Mouse (Mus musculus) thymus, adult 18-20 months (tissue): Measurements from ENCODE around the gene Exosc1.
A peak's percentile ranks its signal among the peaks of the same experiment; 100 is the strongest.

Source experiments
- DNase-seq, 2 experiments: peaks; one replicate each; pipeline ENCODE4 v3.0.0; 2022; ENCODE audit warnings: mixed read lengths in 2 of 2

Gene Exosc1

DNA sequence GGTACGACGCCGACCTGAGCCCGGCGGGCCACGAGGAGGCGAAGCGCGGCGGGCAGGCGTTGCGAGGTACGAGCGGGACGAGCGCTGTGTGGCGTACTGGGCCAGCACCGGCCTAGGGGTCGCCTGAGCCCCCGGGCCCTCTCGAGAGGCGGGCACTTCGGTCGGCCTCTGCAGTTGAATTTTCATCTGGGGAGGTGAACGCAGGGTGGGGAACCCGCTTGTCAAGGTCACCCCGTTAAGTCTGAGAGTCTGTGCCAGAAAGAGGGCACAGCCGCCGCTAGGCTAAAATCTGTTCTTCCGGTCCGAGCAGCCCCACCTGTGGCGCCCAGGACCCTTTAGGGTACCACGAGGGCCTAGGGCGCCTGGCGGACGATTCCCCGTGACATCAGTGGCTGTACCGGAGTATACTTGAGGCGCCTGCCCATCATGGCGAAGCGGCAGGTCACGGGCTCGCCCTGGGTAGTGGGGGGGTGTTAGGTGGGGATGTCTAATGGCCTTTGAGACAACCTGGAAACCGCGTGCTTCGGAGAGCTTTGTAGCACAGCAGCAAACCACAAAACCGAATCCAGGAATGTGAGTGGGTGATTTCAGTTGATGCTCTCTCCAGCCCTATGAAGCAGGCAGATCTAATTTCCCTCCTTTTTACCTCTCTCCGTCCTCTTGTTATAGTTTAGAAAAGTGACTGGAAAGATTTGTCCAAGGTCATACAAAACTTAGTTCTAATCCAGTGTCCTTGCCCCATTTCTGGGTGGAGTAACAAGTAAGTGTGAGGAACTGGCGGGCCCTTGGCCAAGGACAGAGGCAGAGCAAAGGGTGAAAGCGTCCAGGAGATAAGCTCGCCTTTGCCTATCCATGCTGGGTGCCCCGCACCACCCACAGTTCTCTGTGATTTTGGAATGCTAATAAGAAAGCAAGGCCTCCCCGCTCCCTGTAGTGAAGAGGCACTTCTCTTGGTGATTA is 20.8 kb downstream of the Exosc1 start:
- DNase-seq = peak; percentile 47 to 50

DNA sequence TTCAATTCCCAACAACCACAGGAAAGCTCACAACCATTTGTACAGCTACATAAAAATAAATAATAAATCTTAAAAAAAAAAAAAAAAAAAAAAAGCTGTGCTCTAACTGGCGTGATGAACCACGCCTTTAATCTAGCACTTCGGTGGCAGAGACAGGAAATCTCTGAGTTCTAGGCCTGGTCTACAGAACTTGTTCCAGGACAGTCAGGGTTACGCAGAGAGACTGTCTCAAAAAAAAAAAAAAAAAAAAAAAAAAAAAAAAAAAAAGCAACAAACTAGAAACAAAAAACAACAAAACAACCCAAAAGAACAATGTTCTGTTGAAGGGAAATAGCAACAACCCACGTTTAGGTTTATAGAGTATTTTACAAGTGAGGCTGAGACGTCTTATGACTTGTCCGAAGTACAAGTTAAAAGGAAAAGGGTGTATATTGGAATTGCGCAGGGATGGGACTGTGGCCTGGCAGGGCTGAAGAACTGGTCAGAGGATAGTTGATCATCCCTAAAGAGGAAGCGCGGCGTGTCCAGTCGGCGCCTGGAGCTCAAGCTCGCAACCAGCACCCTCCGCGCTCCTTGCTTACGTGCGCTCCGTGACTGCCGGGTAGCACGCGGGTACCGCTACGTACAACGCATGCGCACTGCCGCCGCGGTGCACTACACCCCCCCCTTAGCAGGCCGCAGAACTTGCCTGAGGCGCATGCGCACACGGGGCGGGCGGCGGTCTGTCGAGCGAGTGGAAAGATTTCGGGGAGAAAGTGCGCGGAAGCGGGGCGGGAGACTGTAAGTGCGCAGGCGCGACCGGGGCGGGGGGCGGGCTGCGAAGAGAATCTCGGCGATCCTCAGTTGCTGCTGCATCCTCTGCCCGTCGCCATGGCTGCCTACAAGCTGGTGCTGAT is 21.8 kb downstream of the Exosc1 start, which contains the start of gene Pgam1:
Gene Pgam1 (plus strand): TSS at position 746 of the 896 bp plus-strand sequence.
- peak; percentile 95 to 96 for DNase-seq

DNA sequence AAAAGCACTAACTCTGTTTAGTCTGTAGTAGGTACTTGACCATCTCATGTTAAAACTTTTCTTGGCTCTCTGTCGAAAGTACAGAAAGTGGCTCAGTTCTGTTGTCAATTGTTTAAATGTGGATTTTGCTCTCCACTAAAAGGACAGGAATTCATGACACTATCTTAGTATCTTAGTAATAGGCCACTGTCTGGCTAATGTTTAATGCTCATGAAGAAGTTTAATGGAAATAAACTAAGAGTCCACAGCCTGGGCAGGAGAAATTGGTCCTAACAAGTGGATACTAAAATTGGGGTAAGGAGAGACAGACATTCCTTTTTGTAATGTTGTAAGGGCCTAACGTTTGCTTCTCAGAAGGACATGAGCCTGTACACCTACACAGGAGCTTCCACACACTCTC is 22.8 kb downstream of the Exosc1 start:
- no peak for DNase-seq

DNA sequence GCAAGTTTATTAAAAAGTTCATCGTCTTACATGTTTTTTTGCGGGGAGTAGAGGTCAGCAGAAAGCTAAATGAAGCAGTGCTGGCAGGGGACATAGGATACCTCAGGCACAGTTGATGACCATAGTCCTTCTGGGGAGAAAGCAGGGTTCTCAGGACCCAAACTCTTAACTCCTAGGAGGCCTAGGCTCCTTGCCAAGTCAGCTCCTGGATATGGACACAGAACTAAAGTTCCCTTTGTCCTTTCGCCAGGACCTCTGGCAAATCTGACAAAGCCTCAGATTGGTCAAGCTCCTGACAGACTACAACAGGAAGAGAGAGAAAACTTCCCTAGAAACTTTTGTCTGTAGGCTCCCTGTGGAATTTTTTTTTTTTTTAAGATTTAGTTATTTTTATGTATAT is 24.5 kb downstream of the Exosc1 start:
- no peak for DNase-seq

DNA sequence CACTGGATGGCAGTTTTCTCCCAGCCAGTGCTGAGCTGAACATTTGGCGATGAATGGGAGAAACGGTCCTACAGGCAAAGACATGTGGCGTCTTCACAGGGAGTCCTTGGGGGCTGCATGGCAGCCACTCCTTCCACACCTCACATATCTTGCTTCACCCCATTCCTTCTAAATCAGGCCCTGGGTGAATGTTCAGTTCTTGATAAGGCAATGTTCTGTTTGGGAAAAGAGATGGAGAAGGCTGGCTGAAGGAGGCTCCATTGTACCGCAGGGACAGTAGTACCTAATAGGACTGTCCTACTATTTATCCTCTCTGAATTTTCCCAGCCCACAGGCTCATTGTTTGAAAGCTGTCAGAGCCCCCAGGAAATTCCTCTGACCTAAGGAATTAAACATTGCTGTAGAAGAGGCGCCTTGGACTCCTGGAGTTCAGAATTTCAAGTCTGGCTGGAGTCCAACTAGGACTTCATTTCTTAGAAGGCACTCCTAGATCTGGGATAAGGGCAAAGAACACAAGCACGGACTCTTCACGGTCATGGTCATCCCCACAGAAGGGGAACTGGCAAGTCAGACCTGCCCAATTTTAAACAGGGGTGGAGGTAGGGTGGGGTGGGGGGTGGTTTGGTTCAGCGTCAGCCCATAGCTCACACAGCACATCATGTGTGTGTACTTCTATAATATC is 26.0 kb downstream of the Exosc1 start:
- no peak for DNase-seq

DNA sequence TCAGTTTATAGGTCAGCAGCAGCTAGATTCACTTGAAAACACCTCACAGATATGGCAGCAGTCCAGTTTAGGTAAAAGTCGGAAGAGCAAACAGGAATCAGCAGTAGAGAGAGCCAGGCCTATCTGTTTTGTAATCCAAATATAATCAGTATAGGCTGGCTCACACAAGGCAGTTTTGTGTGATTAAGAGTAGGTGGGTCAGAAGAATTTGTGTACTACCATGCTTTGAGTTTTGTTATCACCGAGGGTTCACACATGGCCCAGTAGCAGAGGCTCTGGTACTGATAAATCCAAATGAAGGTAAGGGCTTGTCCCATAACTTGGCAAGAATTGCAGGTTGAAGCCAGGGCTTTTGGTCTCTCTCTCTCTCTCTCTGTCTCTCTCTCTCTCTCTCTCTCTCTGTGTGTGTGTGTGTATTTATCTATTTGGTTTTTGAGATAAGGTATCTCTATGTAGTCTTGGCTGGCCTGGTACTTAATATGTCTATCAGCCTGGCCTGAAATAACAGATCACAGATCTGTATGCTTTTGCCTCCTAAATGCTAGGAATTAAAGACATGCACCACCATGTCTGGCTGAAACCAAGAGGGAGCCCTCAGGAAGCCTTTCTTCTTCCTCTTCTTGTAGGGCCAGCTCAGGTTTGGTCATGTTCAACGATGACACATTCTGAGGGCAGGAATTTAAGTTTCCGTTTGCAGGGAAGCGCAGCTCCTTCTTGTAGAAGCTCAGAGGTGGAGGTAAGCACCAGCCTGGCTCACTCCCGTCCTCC is 26.7 kb downstream of the Exosc1 start:
- no peak for DNase-seq

DNA sequence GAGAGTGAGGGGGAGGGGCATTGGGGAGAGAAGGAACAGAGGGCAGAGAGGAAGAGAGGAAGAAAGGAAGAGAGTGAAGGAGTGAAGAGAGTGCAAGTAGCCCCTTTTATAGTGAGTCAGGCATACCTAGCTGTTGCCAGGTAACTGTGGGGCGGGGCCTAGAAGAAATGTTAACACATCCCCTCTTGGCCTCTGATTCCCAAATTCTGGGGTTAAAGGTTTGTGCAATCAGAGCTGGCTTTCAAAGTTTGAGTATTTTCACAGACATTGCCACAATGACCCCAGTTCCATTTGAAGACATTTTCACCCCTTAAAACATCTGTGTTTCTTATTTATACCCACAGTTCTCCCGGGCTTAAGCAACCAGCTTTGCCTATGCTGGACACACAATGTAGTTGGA is 28.0 kb downstream of the Exosc1 start:
- DNase-seq = no peak

DNA sequence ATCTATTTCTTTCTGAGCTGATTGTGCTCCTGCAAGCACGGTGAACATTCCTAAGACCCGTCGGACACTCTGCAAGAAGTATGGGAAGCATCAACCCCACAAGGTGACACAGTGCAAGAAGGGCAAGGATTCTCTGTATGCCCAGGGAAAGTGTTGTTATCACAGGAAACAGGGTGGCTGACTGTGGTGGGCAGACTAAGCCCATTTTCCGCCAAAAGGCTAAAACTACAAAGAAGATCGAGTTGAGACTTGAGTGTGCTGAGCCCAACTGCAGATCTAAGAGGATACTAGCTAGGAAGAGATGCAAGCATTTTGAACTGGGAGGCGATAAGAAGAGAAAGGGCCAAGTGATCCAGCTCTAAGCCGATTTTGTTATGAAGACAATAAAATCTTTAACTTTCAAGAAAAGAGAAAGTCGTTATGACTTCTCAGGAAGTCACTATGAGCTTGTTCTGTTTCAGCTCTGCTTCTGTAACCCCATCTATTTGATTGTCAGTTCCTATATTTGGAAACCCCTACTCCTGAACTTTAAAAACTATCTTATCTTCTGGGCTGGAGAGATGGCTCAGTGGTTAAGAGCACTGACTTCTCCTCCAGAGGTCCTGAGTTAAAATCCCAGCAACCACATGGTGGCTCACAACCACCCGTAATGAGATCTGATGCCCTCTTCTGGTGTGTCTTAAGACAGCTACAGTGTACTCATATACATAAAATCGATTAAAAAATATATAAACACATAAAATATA is 30.2 kb downstream of the Exosc1 start:
- no peak for DNase-seq

DNA sequence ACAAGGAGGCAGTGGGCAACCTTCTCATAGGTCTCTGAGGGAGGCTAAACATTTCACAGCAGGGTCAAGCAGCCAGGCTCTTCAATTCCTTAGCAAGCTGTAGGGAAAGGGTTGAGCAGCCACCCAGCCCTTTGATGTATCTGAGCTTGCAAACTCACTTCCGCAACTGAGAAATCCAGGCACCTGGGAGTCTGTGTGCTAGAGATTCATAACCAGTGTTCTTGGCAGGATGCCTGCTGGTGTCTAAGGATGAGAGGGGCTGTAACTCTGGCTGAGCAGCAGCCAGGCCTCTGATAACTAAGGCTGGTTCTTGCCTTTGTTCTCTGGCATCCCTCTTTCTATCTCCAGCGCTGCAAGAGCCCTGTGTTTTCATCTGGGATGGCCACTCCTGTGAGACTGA is 31.5 kb downstream of the Exosc1 start:
- DNase-seq = peak; percentile 40 to 45

DNA sequence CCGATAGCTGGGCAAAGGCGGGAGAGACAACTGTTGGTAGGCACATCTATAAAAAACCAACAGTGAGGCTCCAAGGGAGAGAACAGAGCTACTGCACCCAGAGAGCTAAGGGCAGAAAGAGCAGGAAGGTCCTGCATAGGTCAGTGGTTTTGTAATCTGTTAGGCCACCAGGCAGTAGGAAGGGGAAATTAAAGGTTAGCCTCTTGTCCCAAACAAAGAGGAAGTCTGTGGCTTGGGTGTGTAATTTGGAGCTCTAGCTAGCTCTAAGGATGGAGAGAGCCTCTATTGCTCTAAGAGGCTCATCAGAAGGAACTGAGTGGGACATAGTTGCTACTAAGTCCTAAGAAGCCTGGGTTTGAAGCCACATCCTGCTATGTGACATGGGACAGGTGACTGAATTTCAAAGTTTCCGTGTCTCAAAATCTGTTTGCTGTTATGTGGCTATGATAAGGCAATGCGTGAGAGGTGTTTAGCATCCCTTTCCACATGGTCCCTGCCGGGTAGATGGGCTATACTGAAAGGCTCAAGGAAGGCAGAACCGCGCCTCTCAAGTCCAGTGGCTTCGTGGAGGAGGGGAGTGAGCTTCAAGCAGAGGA is 32.6 kb downstream of the Exosc1 start:
- DNase-seq = no peak

DNA sequence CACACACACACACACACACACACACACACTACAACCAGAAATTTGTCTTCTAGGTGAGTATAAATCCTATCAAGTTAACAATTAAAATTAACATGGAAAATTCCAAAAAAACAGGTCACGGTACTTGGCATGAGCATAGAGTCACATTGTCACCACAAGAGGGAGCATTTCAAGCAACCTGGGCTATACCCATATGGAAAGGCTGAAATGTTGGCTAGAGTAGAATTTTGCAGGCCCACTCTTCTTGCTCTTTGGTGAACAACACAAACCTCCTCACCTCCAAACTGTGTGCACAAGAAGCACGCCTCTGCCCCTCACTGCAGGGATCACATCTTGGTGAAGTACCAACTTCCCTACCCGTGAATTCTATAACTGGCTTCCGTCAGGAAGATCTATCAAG is 34.4 kb downstream of the Exosc1 start:
- DNase-seq = no peak

DNA sequence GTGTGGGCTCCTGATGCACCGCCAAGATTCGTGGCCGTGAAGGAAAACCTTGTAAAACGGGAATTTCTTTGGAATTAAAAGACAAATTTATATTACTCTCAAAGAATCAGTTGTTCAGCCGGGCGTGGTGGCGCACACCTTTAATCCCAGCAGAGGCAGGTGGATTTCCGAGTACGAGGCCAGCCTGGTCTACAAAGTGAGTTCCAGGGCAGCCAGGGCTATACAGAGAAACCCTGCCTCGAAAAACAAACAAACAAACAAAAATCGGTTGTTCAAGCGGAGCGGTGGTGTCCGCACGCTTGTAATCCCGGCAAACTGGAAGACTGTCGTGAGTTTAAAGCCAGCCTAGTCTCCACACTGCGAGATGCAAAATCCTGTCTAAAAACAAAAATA is 36.9 kb downstream of the Exosc1 start:
- no peak for DNase-seq

DNA sequence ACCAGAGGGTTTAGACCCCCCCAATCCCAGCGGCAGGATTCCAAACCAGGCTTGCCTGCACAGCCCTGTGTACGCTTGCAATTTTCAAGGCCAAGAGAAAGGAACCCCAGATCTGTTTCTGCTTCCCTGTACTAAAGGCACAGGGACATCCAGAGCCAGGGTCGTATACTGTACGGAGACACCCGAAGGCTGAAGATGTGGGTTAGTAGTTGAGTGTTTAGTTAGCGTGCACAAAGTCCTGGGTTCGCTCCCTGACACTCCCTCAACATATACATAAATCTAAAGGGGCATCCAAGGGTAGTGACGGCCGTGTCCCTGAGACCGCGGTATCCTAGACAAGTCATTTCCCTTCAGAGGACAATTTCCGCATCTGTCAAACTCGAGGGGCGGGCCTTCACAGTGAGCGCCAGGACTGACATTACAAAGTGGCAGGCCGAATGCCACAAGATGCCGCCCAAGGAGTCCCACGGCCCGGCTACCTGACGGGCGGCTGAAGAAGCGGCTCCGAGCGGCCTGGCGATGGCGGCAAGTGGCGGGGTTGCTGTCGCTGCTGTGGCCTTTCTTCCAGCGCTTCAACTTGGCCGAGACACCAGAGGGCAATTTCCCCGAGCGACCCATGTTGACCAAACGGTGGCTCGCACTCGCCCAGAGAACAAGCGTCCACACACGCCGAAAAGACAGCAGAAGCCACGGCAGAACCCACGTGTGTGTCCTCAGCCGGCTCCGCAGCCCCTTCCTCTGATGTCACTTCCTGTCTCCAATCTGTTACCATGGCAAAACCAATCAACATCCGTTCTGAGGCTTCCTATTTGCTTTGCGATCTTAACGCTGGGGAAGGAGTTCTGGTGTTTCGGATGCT is 37.5 kb downstream of the Exosc1 start, which contains the start of gene Rrp12:
Gene Rrp12 (minus strand): TSS at position 714 of the 859 bp plus-strand sequence.
- peak; percentile 49 to 76 for DNase-seq

DNA sequence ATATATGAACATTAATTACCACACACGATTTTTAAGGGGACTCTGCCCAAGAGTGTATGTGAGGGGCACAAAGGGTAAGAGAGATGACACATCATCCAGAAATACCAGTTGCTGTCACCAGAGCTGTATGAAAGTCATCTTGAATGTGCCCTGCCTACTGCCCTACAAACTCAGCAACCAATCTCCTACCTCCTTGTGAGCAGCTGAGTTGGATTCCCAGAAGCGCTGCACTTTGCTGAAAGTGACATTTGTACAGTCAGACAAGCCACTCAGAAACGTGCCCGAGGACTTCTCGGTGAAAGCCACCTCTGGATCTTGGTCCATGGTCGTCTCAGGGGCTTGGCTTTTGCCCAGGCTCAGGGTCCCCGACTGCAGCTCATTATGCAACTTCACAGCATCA is 38.3 kb downstream of the Exosc1 start:
- DNase-seq = no peak

DNA sequence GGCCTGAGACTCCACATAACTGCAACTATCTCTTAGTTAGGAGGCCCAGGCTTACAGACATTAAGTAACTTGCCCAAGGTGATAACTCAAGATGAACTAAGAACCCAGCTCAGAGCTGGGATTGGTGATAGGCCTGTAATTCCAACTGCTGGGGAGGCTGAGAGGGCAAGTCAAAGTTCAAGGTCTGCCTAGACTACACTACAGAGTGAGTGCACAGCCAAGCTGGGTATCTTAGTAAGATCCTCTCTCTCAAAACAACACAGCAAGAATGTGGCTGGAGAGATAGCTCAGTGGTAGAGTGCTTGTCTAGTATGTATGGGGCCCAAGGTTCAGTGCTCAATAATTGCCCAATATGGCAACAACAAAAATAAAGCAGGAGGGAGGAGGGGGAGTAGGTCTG is 45.0 kb downstream of the Exosc1 start:
- DNase-seq = no peak

DNA sequence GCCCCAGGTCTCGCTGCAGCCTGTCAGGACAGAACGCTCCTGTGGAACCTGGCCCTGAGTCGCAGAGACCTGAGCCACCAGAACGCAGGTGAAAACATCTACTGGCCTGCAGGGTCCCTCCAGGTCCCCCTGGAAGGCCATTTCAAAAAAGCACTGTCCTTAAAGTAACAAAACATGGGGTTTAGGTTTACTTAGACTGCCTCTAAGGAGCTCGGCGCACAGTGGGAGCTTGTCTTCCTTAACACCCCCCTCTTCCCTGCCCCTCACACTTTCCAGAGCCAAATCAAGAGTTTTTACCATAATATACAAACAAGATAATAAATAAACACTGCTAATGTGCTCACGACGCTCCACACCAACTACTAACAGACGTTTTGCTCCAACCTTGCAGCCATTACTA is 49.3 kb downstream of the Exosc1 start:
- no peak for DNase-seq

DNA sequence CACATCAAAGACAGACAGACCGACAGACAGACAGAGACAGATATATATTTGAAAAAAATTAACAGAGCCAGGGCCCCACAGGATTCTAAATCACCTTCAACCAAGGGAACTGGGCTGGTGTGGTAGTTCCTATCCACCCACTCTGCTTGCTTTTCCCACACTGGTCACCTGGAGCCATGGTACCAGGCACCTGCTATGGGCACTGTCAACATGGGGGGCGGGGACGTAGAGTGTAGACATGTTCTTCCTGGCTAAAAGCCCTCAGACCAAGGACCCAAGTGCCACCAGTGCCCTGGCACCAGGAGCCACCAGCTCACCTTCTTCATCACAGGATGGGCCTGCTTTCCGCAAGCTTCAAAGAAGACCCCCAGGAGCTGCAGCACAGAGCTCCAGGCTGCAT is 51.4 kb downstream of the Exosc1 start:
- no peak for DNase-seq

DNA sequence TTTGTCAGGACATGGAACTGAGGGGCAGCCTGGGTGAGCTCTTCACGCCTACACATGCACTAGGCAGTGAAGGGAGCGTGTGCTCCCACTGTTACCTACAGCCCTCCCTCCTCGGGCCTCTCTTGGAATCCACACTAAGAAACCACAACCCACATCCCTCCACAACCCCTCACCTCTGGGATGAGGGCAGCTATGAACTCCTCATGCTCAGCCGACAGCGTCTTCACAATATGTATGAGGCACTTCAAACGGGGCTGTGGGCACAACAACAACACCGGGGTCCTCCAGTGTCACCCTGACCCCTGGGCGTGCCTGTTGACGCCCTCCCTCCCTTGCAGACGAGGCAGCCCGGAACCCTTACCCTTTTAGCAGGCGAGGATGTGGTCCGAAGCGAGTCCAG is 58.9 kb downstream of the Exosc1 start:
- peak; percentile 29 to 58 for DNase-seq
